Mouse (Mus musculus) gastrocnemius, postnatal 4 days (tissue): ENCODE results near the gene Akt1s1. TPM values are rescaled to one million over a fixed set of nuclear protein-coding genes. Genes with fewer than 3 reads are reported as not detected.

Experiments
- DNase-seq, 2 experiments: peaks; one replicate each; pipeline ENCODE4 v3.0.0; 2021 to 2022; ENCODE audit warnings: low spot score in 2 of 2, mixed read lengths in 2 of 2
- microRNA-seq: library from miRNA; unstranded; fragments of <30 nt; microRNA quantifications from one replicate; pipeline ENCODE4 v1.2.0, GENCODE M21; 2021
- total RNA-seq, 2 experiments: library from RNA; stranded (reverse); gene quantifications; 2 replicates each; pipeline ENCODE4 v1.2.3; 2021

The Akt1s1 gene
- total RNA-seq, 2 experiments from 2014 or later, result 92.4 to 103 TPM

DNA sequence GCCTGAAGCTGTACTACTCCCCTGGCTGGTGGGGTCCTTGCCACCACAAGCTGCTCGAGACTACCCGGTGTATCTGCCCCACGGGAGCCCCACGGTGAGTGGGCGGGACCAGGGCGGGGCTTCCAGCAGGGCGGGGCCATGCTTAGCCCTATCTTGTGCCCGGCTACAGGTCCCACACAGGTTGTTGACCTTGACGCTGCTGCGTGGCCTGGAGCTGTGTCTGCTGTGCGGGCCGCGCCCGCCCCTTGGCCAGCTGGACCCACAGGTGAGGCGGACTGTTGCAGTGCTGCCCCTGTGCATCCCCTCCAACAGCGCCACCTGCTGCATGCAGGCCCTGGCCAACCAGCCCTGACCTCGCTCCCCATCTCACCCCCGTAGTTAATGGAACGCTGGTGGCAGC lies 49.8 kb downstream of the Akt1s1 start:
- no peak for DNase-seq

DNA sequence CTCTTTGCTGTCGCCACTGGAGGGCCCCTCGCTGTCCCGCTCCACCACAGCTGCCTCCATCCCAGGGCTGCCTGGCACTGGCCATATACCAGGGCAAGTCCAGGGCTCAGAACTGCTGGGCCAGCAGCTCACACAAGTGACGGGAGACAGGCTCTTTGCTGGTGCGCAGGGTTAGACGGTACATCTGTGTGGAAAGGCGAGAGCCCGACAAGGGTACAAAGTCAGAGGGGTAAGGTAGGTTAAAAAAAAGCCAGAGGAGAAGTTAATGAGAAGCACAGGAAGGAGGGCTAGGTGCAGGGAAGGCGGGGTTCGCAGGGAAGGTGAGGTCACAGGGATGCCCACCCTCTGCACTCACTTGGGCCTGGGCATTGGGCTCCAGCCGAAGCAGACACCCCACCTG lies 51.8 kb downstream of the Akt1s1 start:
- no peak for DNase-seq

DNA sequence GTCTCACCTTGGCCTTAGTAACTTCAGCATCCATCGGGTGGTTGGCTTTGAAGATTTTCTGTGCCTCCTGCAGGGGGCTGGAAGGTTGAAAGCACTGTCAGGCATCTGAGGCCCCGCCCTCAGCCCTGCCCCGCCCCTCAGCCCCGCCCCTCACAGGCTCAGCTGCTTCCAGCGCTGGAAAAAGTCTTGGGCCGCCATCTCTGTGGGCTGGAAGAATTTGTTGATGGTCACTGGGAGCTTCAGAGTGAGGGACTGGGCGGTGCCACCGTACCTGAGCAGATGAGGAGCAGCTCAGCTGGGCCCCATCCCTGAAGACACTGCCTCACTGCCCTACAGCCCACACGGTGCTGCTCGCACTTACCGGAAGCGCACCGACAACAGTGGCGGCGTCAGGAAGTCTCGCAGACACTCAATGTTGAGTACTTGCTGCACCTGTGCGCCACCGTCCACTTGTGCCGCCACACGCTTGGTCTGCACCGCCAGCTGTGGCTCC lies 52.5 kb downstream of the Akt1s1 start:
- no peak for DNase-seq

Small RNA genes within 50 kb of the gene (microRNA-seq; reads per million reads assigned to microRNA genes)
- gene Mir707, result not detected

Other genes starting within 250 kb of the Akt1s1 start
- 10 to 100 TPM; 25.7 to 26.6 TPM for gene Myh14, start 178.1 kb upstream of the Akt1s1 start, total RNA-seq
- not detected for gene Izumo2, start 140.2 kb upstream of the Akt1s1 start, total RNA-seq
- gene Vrk3, start 100.6 kb upstream of the Akt1s1 start, total RNA-seq, result 10 to 100 TPM; 18.9 to 20.7 TPM
- gene Zfp473, start 97.9 kb upstream of the Akt1s1 start, total RNA-seq, result under 1 TPM; 0.32 to 0.41 TPM
- gene Nup62, start 32.9 kb upstream of the Akt1s1 start, total RNA-seq, result 10 to 100 TPM; 49.4 to 53.1 TPM
- 1 to 10 TPM; 1.6 to 1.8 TPM for gene Il4i1, start 32.6 kb upstream of the Akt1s1 start, total RNA-seq
- gene Atf5, start 32.3 kb upstream of the Akt1s1 start, total RNA-seq, result 10 to 100 TPM; 55.6 to 62.2 TPM
- 10 to 100 TPM; 56.5 to 63.4 TPM for gene Tbc1d17, start 88 bp downstream of the Akt1s1 start, total RNA-seq
- gene Pnkp, start 8.1 kb downstream of the Akt1s1 start, total RNA-seq, result 10 to 100 TPM; 18.6 to 20.5 TPM
- 100 to 1,000 TPM; 332 to 346 TPM for gene Ptov1, start 20.8 kb downstream of the Akt1s1 start, total RNA-seq
- 10 to 100 TPM; 63.8 to 67.6 TPM for gene Med25, start 43.7 kb downstream of the Akt1s1 start, total RNA-seq
- gene Fuz, start 47.1 kb downstream of the Akt1s1 start, total RNA-seq, result 10 to 100 TPM; 16.1 to 18.4 TPM
- gene Ap2a1, start 80.5 kb downstream of the Akt1s1 start, total RNA-seq, result 10 to 100 TPM; 84.8 to 88.9 TPM
- gene Tsks, start 94.2 kb downstream of the Akt1s1 start, total RNA-seq, result not detected
- 10 to 100 TPM; 10.3 to 10.8 TPM for gene Cpt1c, start 125.9 kb downstream of the Akt1s1 start, total RNA-seq
- 100 to 1,000 TPM; 318 to 331 TPM for gene Prmt1, start 137.6 kb downstream of the Akt1s1 start, total RNA-seq
- gene Irf3, start 148.7 kb downstream of the Akt1s1 start, total RNA-seq, result 10 to 100 TPM; 46.0 to 50.4 TPM
- gene Bcl2l12, start 149.7 kb downstream of the Akt1s1 start, total RNA-seq, result 10 to 100 TPM; 21.5 to 22.0 TPM
- gene Scaf1, start 167.4 kb downstream of the Akt1s1 start, total RNA-seq, result 10 to 100 TPM; 74.1 to 76.0 TPM
- gene Rras, start 169.0 kb downstream of the Akt1s1 start, total RNA-seq, result 100 to 1,000 TPM; 119 to 123 TPM
- 10 to 100 TPM; 63.9 to 65.2 TPM for gene Prr12, start 203.9 kb downstream of the Akt1s1 start, total RNA-seq
- gene Nosip, start 213.4 kb downstream of the Akt1s1 start, total RNA-seq, result 10 to 100 TPM; 47.3 to 48.3 TPM
- 10 to 100 TPM; 11.7 to 12.3 TPM for gene Prrg2, start 213.7 kb downstream of the Akt1s1 start, total RNA-seq
- 100 to 1,000 TPM; 172 to 192 TPM for gene Rcn3, start 243.2 kb downstream of the Akt1s1 start, total RNA-seq